Mouse (Mus musculus) heart, adult 2 months (tissue): ENCODE measurements at regions not wholly inside any gene's neighbourhood (a gene's known extent, or its start where the extent isn't known, plus 50 kb on each side); places are given as distances from the start of the nearest gene placed in this dataset.

Source experiments
- DNase-seq, 2 experiments: peaks; one replicate each; pipeline ENCODE4 v3.0.0; 2021
- H3K27ac ChIP-seq: fragments of 200-600 bp; 2 replicates; pipeline ENCODE4 v1.8.1; 2022
- H3K27me3 ChIP-seq: fragments of 200-500 bp; 2 replicates; pipeline ENCODE4 v1.6.1; 2012; ENCODE audit warnings: mild to moderate bottlenecking, low read length, inconsistent platforms, mixed read lengths; ENCODE audit not compliant: control insufficient read depth, insufficient read depth
- H3K36me3 ChIP-seq: fragments of 200-500 bp; 2 replicates; pipeline ENCODE4 v1.6.1; 2012; ENCODE audit warnings: low read length, inconsistent platforms; ENCODE audit not compliant: control insufficient read depth, insufficient read depth
- H3K4me1 ChIP-seq: fragments of 200-500 bp; 2 replicates; pipeline ENCODE4 v1.6.1; 2011; ENCODE audit warnings: low read length; ENCODE audit not compliant: control insufficient read depth, insufficient read depth
- H3K4me3 ChIP-seq: fragments of 200-600 bp; 2 replicates; pipeline ENCODE4 v1.8.1; 2022
- H3K79me2 ChIP-seq: fragments of 200-500 bp; replicated peaks from 2 replicates; pipeline ENCODE4 v1.6.1; 2012; ENCODE audit warnings: mild to moderate bottlenecking, inconsistent platforms, low read length, moderate library complexity, mixed read lengths; ENCODE audit not compliant: control insufficient read depth, insufficient read depth
- H3K9ac ChIP-seq: fragments of 200-500 bp; 2 replicates; pipeline ENCODE4 v1.6.1; 2012; ENCODE audit warnings: low read depth, mild to moderate bottlenecking, control low read depth, inconsistent platforms, low read length, mixed read lengths
- CTCF ChIP-seq: fragments of 200-600 bp; IDR thresholded peaks from 2 replicates; pipeline ENCODE4 v1.8.1; 2022; ENCODE audit warnings: antibody characterized with exemption, mild to moderate bottlenecking, moderate library complexity
- EP300 ChIP-seq: fragments of 200-500 bp; IDR thresholded peaks from 2 replicates; pipeline ENCODE4 v1.6.1; 2011; ENCODE audit warnings: low read depth, low read length, control low read depth; ENCODE audit not compliant: insufficient read depth
- POLR2A ChIP-seq: fragments of 200-500 bp; IDR thresholded peaks from 2 replicates; pipeline ENCODE4 v1.6.1; 2011; ENCODE audit warnings: mild to moderate bottlenecking, low read depth, low read length, control low read depth; ENCODE audit not compliant: insufficient read depth
- WGBS: fragments of 180-500 bp; shearing (Covaris S2); methylation state at CpG from one replicate; pipeline ENCODE4 v1.1.7; 2018; 5-methylcytosine and 5-hydroxymethylcytosine counted together
- intact Hi-C: fragments of 180-260 bp; cut with DNase I; formaldehyde crosslinking; loops from one replicate; pipeline ENCODE4 v1.15.1; 2025

DNA sequence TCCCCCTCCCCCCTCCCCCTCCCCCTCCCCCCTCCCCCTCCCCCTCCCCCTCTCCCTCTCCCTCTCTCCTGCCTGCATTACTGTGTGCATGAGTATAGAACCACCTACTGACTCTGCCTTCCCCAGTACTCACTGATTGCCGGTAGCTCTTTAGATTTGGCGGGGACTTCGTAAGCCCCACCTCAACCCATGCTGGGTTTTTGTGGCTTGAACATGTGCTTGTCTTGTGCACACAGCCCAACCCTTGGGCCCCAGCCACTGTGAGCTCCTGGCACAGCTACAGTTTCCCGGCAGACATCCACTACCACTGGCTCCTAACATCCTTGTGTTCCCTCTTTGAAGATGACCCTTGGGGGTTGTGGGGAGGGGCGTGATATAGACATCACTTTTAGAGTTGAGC is 87.4 kb upstream of the Cdh4 start:
- no peak overlapping the region for H3K27ac ChIP-seq
- H3K36me3 ChIP-seq, result no peaks in the 10 kb centered on the region
- TF ChIP-seq POLR2A, result no peak
- TF ChIP-seq CTCF, result no peak
- TF ChIP-seq EP300, result no peak
- DNase-seq, result no peak
- 63% methylated on average over 5 of the region's 5 CpGs for WGBS
- intact Hi-C loops, result no loop called here
- no peak overlapping the region for H3K9ac ChIP-seq
- no peaks in the 10 kb centered on the region for H3K27me3 ChIP-seq
- H3K4me3 ChIP-seq, result no peak overlapping the region
- no peaks in the 10 kb centered on the region for H3K79me2 ChIP-seq
- no peaks in the 10 kb centered on the region for H3K4me1 ChIP-seq

GRCm38 (mm10) chr2:179370882-179371546 is 71.2 kb upstream of the Cdh4 start:
- no peak overlapping the region for H3K27ac ChIP-seq
- no peak overlapping the region for H3K9ac ChIP-seq
- WGBS, result 69% methylated on average over 14 of the region's 14 CpGs
- H3K4me3 ChIP-seq, result no peak overlapping the region
- no peak for TF ChIP-seq EP300
- no peak for TF ChIP-seq CTCF
- no peak for TF ChIP-seq POLR2A
- H3K27me3 ChIP-seq, result no peaks in the 10 kb centered on the region
- no peaks in the 10 kb centered on the region for H3K36me3 ChIP-seq
- no peaks in the 10 kb centered on the region for H3K79me2 ChIP-seq
- no peak for DNase-seq
- intact Hi-C loops, result no loop called here
- H3K4me1 ChIP-seq, result no peaks in the 10 kb centered on the region

GRCm38 (mm10) chr2:179371553-179371952 is 70.7 kb upstream of the Cdh4 start:
- H3K27ac ChIP-seq, result no peak overlapping the region
- TF ChIP-seq CTCF, result no peak
- no peak for TF ChIP-seq EP300
- TF ChIP-seq POLR2A, result no peak
- H3K27me3 ChIP-seq, result no peaks in the 10 kb centered on the region
- 59% methylated on average over 7 of the region's 7 CpGs for WGBS
- H3K9ac ChIP-seq, result no peak overlapping the region
- H3K4me3 ChIP-seq, result no peak overlapping the region
- no peak for DNase-seq
- H3K4me1 ChIP-seq, result no peaks in the 10 kb centered on the region
- H3K36me3 ChIP-seq, result no peaks in the 10 kb centered on the region
- H3K79me2 ChIP-seq, result no peaks in the 10 kb centered on the region
- intact Hi-C loops, result no loop called here

GRCm38 (mm10) chr2:179379691-179380443 is 62.4 kb upstream of the Cdh4 start:
- Histone ChIP-seq H3K36me3 (no peaks in the 10 kb centered on the region), H3K27me3 (no peaks in the 10 kb centered on the region), H3K4me1 (0 out of 2 replicates have a peak, but pooled peaks cover 1% of the 10 kb centered on the region), H3K27ac (no peak overlapping the region), H3K9ac (no peak overlapping the region), H3K4me3 (no peak overlapping the region), H3K79me2 (no peaks in the 10 kb centered on the region)
- TF ChIP-seq POLR2A (no peak), CTCF (no peak)
- 60% methylated on average over 11 of the region's 11 CpGs for WGBS
- no peak for DNase-seq
- intact Hi-C loops, result no loop called here

DNA sequence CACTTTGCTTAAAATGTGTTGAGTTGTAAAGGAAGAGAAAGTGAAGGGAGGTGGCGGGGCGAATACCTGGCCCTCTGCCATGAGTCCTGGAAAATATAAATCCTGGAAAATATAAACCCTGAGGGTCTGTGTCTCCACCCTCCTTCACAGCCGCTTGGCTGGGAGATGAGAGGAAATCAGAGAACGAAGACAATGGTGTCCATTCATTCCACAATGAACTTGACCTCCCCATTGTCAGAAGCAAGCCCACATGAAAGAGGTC is 61.9 kb upstream of the Cdh4 start:
- 35% methylated on average over 4 of the region's 4 CpGs for WGBS
- Histone ChIP-seq H3K36me3 (no peaks in the 10 kb centered on the region), H3K4me3 (no peak overlapping the region), H3K4me1 (0 out of 2 replicates have a peak, but pooled peaks cover 1% of the 10 kb centered on the region), H3K79me2 (no peaks in the 10 kb centered on the region), H3K27ac (no peak overlapping the region), H3K9ac (no peak overlapping the region), H3K27me3 (no peaks in the 10 kb centered on the region)
- no peak for TF ChIP-seq CTCF
- TF ChIP-seq EP300, result no peak
- TF ChIP-seq POLR2A, result no peak
- DNase-seq, result no peak
- intact Hi-C loops, result no loop called here

- TF ChIP-seq CTCF, result 0 out of 2 replicates have a peak, but pooled peaks have one; percentile 2
- no peak for TF ChIP-seq POLR2A
- intact Hi-C loops, result no loop called here
- H3K9ac ChIP-seq, result no peak overlapping the region
- H3K4me1 ChIP-seq, result 0 out of 2 replicates have a peak, but pooled peaks cover 1% of the 10 kb centered on the region
- no peaks in the 10 kb centered on the region for H3K27me3 ChIP-seq
- 90% methylated on average over 3 of the region's 3 CpGs for WGBS
- no peaks in the 10 kb centered on the region for H3K79me2 ChIP-seq
- no peak overlapping the region for H3K27ac ChIP-seq
- H3K4me3 ChIP-seq, result no peak overlapping the region
- no peaks in the 10 kb centered on the region for H3K36me3 ChIP-seq
- no peak for DNase-seq
These were observed 60.3 kb upstream of the Cdh4 start for GRCm38 (mm10) chr2:179381916-179382315.
